Mouse (Mus musculus) stomach, postnatal 0 days (tissue): Measurements from ENCODE around the gene Mfsd5. TPM values are rescaled to one million over a fixed set of nuclear protein-coding genes. Genes with fewer than 3 reads are reported as not detected.

Experiments
- ATAC-seq: fragments of 200-750 bp; cut with Nextera tagmentation; 2 replicates; pipeline ENCODE4 v1.8.0; 2017; ENCODE audit not compliant: low FRiP score, low TSS enrichment
- DNase-seq: peaks from one replicate; pipeline ENCODE4 v3.0.0-alpha.2; 2016; ENCODE audit warnings: low spot score
- H3K27ac ChIP-seq: fragments of 300-500 bp; sonication (generic); replicated peaks from 2 replicates; pipeline ENCODE4 v1.5.1; 2014; ENCODE audit warnings: mild to moderate bottlenecking, control low read depth
- H3K27me3 ChIP-seq: fragments of 300-500 bp; sonication (generic); 2 replicates; pipeline ENCODE4 v1.6.1; 2014; ENCODE audit warnings: low read length; ENCODE audit not compliant: control insufficient read depth, insufficient read depth
- H3K36me3 ChIP-seq: fragments of 300-500 bp; sonication (generic); 2 replicates; pipeline ENCODE4 v1.6.1; 2014; ENCODE audit warnings: low read length, mixed read lengths; ENCODE audit not compliant: control insufficient read depth, insufficient read depth
- H3K4me1 ChIP-seq: fragments of 300-500 bp; sonication (generic); replicated peaks from 2 replicates; pipeline ENCODE4 v1.6.1; 2014; ENCODE audit warnings: antibody characterized with exemption; ENCODE audit not compliant: control insufficient read depth, insufficient read depth
- H3K4me2 ChIP-seq: fragments of 300-500 bp; sonication (generic); replicated peaks from 2 replicates; pipeline ENCODE4 v1.6.1; 2014; ENCODE audit warnings: low read depth, mild to moderate bottlenecking, control low read depth, moderate library complexity
- H3K4me3 ChIP-seq: fragments of 300-500 bp; sonication (generic); 2 replicates; pipeline ENCODE4 v1.5.1; 2014; ENCODE audit warnings: low read depth, low read length, control low read depth
- H3K9ac ChIP-seq: fragments of 300-500 bp; sonication (generic); 2 replicates; pipeline ENCODE4 v1.6.1; 2014; ENCODE audit warnings: mild to moderate bottlenecking, low read length, control low read depth, mixed read lengths
- H3K9me3 ChIP-seq: fragments of 300-500 bp; sonication (generic); 2 replicates; pipeline ENCODE4 v1.6.1; 2016; ENCODE audit warnings: low read length; ENCODE audit not compliant: control insufficient read depth
- CTCF ChIP-seq: IDR thresholded peaks from 2 replicates; pipeline ENCODE4 v1.5.1; 2016; ENCODE audit warnings: antibody characterized with exemption, low read depth, mild to moderate bottlenecking, moderate library complexity
- EP300 ChIP-seq: optimal IDR thresholded peaks from 2 replicates; pipeline ENCODE3; 2016; ENCODE audit warnings: antibody characterized with exemption
- WGBS: fragments of 180-500 bp; shearing (Covaris S2); extraction: QIAGEN DNeasy Blood & Tissue Kit; methylation state at CpG from one replicate; pipeline ENCODE4 v1.1.7; 2014; 5-methylcytosine and 5-hydroxymethylcytosine counted together
- polyA plus RNA-seq: library from polyadenylated mRNA; unstranded; fragments of >200 nt; fragmentation: Nextera tagmentation; extraction: Ambion mirVana; gene quantifications from 2 replicates; pipeline ENCODE4 v1.2.1, GENCODE M21; 2015

The Mfsd5 gene
- polyA plus RNA-seq, 1 experiment from 2014 or later = 81.6 TPM

- no peak for ATAC-seq
- H3K9me3 ChIP-seq = no peaks in the 10 kb centered on the region
- no peak for TF ChIP-seq EP300
- TF ChIP-seq CTCF = peak; percentile 51
- 87% methylated on average over 5 of the region's 5 CpGs for WGBS
- H3K9ac ChIP-seq = no peak overlapping the region
- H3K4me3 ChIP-seq = no peak overlapping the region
- peak; percentile 13 for DNase-seq
- H3K27me3 ChIP-seq = no peaks in the 10 kb centered on the region
- H3K27ac ChIP-seq = no peak overlapping the region
- no peak overlapping the region for H3K4me2 ChIP-seq
- no peaks in the 10 kb centered on the region for H3K4me1 ChIP-seq
- no peaks in the 10 kb centered on the region for H3K36me3 ChIP-seq
Measured at GRCm38 (mm10) chr15:102265548-102265947, 13.7 kb upstream of the Mfsd5 start.

GRCm38 (mm10) chr15:102270274-102270960, 8.8 kb upstream of the Mfsd5 start, which contains the start of gene Gm9918:
Gm9918 (plus strand) TSS chr15:102270563.
- Histone ChIP-seq H3K4me3 (peak within 1 kb of the TSS; percentile 22), H3K9ac (0 out of 2 replicates have a peak within 1 kb of the TSS, but pooled peaks have one; percentile 18), H3K27ac (no peak within 1 kb of the TSS), H3K27me3 (no peaks in the 10 kb centered on the region), H3K36me3 (no peaks in the 10 kb centered on the region), H3K4me1 (no peaks in the 10 kb centered on the region), H3K9me3 (no peaks in the 10 kb centered on the region), H3K4me2 (peak within 1 kb of the TSS; percentile 40)
- 0 out of 2 replicates have a peak, but pooled peaks have one; percentile 48 for ATAC-seq
- WGBS = 21% methylated on average over 19 of the region's 21 CpGs
- peak; percentile 19 for DNase-seq
- TF ChIP-seq EP300 (no peak), CTCF (no peak)

GRCm38 (mm10) chr15:102271441-102271840, 7.8 kb upstream of the Mfsd5 start:
- Histone ChIP-seq H3K27ac (no peak overlapping the region), H3K36me3 (no peaks in the 10 kb centered on the region), H3K9ac (no peak overlapping the region), H3K4me3 (no peak overlapping the region), H3K4me1 (no peaks in the 10 kb centered on the region), H3K4me2 (no peak overlapping the region), H3K9me3 (no peaks in the 10 kb centered on the region), H3K27me3 (no peaks in the 10 kb centered on the region)
- ATAC-seq = no peak
- TF ChIP-seq EP300 (no peak), CTCF (no peak)
- 43% methylated on average over 3 of the region's 3 CpGs for WGBS
- DNase-seq = no peak

GRCm38 (mm10) chr15:102273982-102274716, 5.1 kb upstream of the Mfsd5 start:
- H3K36me3 ChIP-seq = no peaks in the 10 kb centered on the region
- H3K9ac ChIP-seq = no peak overlapping the region
- no peak overlapping the region for H3K4me3 ChIP-seq
- no peaks in the 10 kb centered on the region for H3K9me3 ChIP-seq
- ATAC-seq = no peak
- 0 out of 2 replicates have a peak, but pooled peaks cover 3% of the 10 kb centered on the region for H3K4me1 ChIP-seq
- no peak for DNase-seq
- WGBS = 72% methylated on average over 6 of the region's 6 CpGs
- TF ChIP-seq CTCF (peak; percentile 54), EP300 (no peak)
- no peaks in the 10 kb centered on the region for H3K27me3 ChIP-seq
- H3K27ac ChIP-seq = no peak overlapping the region
- no peak overlapping the region for H3K4me2 ChIP-seq

- Histone ChIP-seq H3K27ac (peak overlapping the region; percentile 94; the same call in 1 of the 2 replicates), H3K9me3 (no peaks in the 10 kb centered on the region), H3K4me2 (peak overlapping the region; percentile 74), H3K4me1 (peaks cover 9% of the 10 kb centered on the region; the same call in 1 of the 2 replicates), H3K9ac (peak overlapping the region; percentile 80), H3K27me3 (no peaks in the 10 kb centered on the region), H3K4me3 (peak overlapping the region; percentile 80), H3K36me3 (peaks cover 7% of the 10 kb centered on the region; the same call in 1 of the 2 replicates)
- ATAC-seq (no peak), DNase-seq (no peak)
- WGBS = 38% methylated on average over 7 of the region's 7 CpGs
- no peak for TF ChIP-seq CTCF
- no peak for TF ChIP-seq EP300
Measured at GRCm38 (mm10) chr15:102278726-102279091, 545 bp upstream of the Mfsd5 start.
